Mouse (Mus musculus) thymus, postnatal 4 days (tissue): ENCODE measurements around the gene Usp22.
A peak's percentile ranks its signal among the peaks of the same experiment; 100 is the strongest.
"Not testable (repeated sequence)": the region's sequence is repeated elsewhere in the genome, so short reads cannot be mapped to it uniquely, and the experiment has no call there.

Experiments
- DNase-seq: peaks from one replicate; pipeline ENCODE4 v3.0.0; 2021

Gene Usp22

GRCm38 (mm10) chr11:61174821-61175658 lies at the start of gene Usp22:
TSS of gene Usp22 (minus strand) at chr11:61175055.
- peak; percentile 99 for DNase-seq

- no peak for DNase-seq
Measured at GRCm38 (mm10) chr11:61224234-61224744, 49.4 kb upstream of the Usp22 start.

GRCm38 (mm10) chr11:61222971-61223745 lies 48.3 kb upstream of the Usp22 start:
- no peak for DNase-seq

GRCm38 (mm10) chr11:61222007-61222406 lies 47.2 kb upstream of the Usp22 start:
- no peak for DNase-seq

GRCm38 (mm10) chr11:61220156-61220881 lies 45.5 kb upstream of the Usp22 start:
- no peak for DNase-seq

GRCm38 (mm10) chr11:61215936-61216335 lies 41.1 kb upstream of the Usp22 start:
- no peak for DNase-seq

GRCm38 (mm10) chr11:61212102-61212501 lies 37.2 kb upstream of the Usp22 start:
- peak; percentile 68 for DNase-seq

- DNase-seq, result no peak
Measured at GRCm38 (mm10) chr11:61208316-61208715, 33.5 kb upstream of the Usp22 start.

- DNase-seq, result no peak
Measured at GRCm38 (mm10) chr11:61207487-61208246, 32.8 kb upstream of the Usp22 start, which contains the start of gene Aldh3a1. TSS of gene Aldh3a1 (plus strand) at chr11:61207537.

- no peak for DNase-seq
Measured at GRCm38 (mm10) chr11:61206136-61206535, 31.3 kb upstream of the Usp22 start.

GRCm38 (mm10) chr11:61205167-61205950 lies 30.5 kb upstream of the Usp22 start:
- no peak for DNase-seq

- no peak for DNase-seq
Measured at GRCm38 (mm10) chr11:61202810-61203209, 28.0 kb upstream of the Usp22 start.

GRCm38 (mm10) chr11:61202186-61202585 lies 27.3 kb upstream of the Usp22 start:
- no peak for DNase-seq

GRCm38 (mm10) chr11:61199620-61200362 lies 24.9 kb upstream of the Usp22 start:
- DNase-seq, result no peak

- no peak for DNase-seq
Measured at GRCm38 (mm10) chr11:61197935-61198334, 23.1 kb upstream of the Usp22 start.

GRCm38 (mm10) chr11:61196616-61197353 lies 21.9 kb upstream of the Usp22 start:
- DNase-seq, result no peak

GRCm38 (mm10) chr11:61193392-61193791 lies 18.5 kb upstream of the Usp22 start:
- DNase-seq, result peak; percentile 92

GRCm38 (mm10) chr11:61192779-61193178 lies 17.9 kb upstream of the Usp22 start:
- DNase-seq, result no peak

- DNase-seq, result not testable (repeated sequence)
Measured at GRCm38 (mm10) chr11:61192123-61192522, 17.3 kb upstream of the Usp22 start.

- DNase-seq, result no peak
Measured at GRCm38 (mm10) chr11:61190776-61191175, 15.9 kb upstream of the Usp22 start.
